Mouse (Mus musculus) liver, postnatal 0 days (tissue): ENCODE data around the gene Olfr1164.

Experiments
- CTCF ChIP-seq: sonication (generic); IDR thresholded peaks from 2 replicates; pipeline ENCODE4 v1.5.1; 2016; ENCODE audit warnings: antibody characterized with exemption, low read depth
- EP300 ChIP-seq: IDR thresholded peaks from 2 replicates; pipeline ENCODE4 v1.6.1; 2016; ENCODE audit warnings: antibody characterized with exemption, low read depth, mild to moderate bottlenecking

DNA sequence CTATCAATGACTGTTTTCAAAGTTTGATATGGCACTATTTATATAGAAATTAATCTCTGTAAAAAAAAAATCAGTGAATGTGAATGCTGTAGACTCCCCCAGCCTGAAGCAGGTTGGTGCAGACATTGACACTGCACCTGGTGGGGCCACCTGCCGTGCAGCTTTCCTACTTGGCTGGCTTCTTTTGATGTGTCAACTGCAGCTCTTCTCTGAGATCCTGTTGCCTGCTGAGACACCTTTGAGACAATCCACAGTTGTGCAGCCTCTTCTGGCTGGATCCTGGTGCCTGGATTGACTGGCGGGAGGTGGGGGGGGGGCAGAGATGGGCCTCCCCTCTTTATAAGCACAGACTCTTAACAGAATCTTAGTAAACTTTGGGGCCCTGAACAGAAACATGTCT, 30.2 kb downstream of the Olfr1164 start:
- TF ChIP-seq CTCF: no peak
- TF ChIP-seq EP300: no peak
